Mouse (Mus musculus) forebrain, embryonic 11.5 days (tissue): ENCODE measurements at regions not wholly inside any gene's neighbourhood (a gene's known extent, or its start where the extent isn't known, plus 50 kb on each side); places are given as distances from the start of the nearest gene placed in this dataset.
A peak's percentile ranks its signal among the peaks of the same experiment; 100 is the strongest.
"Not testable (repeated sequence)": the region's sequence is repeated elsewhere in the genome, so short reads cannot be mapped to it uniquely, and the experiment has no call there.

Experiments
- ATAC-seq: fragments of 200-750 bp; cut with Nextera tagmentation; replicated peaks from 2 replicates; pipeline ENCODE4 v1.8.0; 2017; ENCODE audit warnings: moderate TSS enrichment; ENCODE audit not compliant: low FRiP score
- DNase-seq: peaks from one replicate; pipeline ENCODE4 v3.0.0-alpha.2; 2017; ENCODE audit warnings: low spot score
- H3K27ac ChIP-seq: fragments of 300-500 bp; sonication (generic); 2 replicates; pipeline ENCODE4 v1.5.1; 2014; ENCODE audit warnings: low read depth, low read length
- H3K27me3 ChIP-seq: fragments of 300-500 bp; sonication (generic); 2 replicates; pipeline ENCODE4 v1.6.1; 2014; ENCODE audit warnings: mild to moderate bottlenecking, low read length, mixed read lengths; ENCODE audit not compliant: control insufficient read depth, insufficient read depth
- H3K36me3 ChIP-seq: fragments of 300-500 bp; sonication (generic); 2 replicates; pipeline ENCODE4 v1.6.1; 2014; ENCODE audit warnings: mild to moderate bottlenecking, low read length, moderate library complexity, mixed read lengths; ENCODE audit not compliant: control insufficient read depth, insufficient read depth
- H3K4me1 ChIP-seq: fragments of 300-500 bp; sonication (generic); replicated peaks from 2 replicates; pipeline ENCODE4 v1.6.1; 2014; ENCODE audit warnings: low read length, mixed read lengths; ENCODE audit not compliant: control insufficient read depth, insufficient read depth
- H3K4me2 ChIP-seq: fragments of 300-500 bp; sonication (generic); 2 replicates; pipeline ENCODE4 v1.6.1; 2014; ENCODE audit warnings: low read depth, mild to moderate bottlenecking, low read length, moderate library complexity, mixed read lengths; ENCODE audit not compliant: severe bottlenecking
- H3K4me3 ChIP-seq: fragments of 300-500 bp; sonication (generic); 2 replicates; pipeline ENCODE4 v1.5.1; 2014; ENCODE audit warnings: low read depth, low read length
- H3K9ac ChIP-seq: fragments of 300-500 bp; sonication (generic); 2 replicates; pipeline ENCODE4 v1.6.1; 2014; ENCODE audit warnings: low read length
- H3K9me3 ChIP-seq: fragments of 300-500 bp; sonication (generic); 2 replicates; pipeline ENCODE4 v1.6.1; 2016; ENCODE audit warnings: low read length, mixed read lengths; ENCODE audit not compliant: control insufficient read depth
- WGBS: fragments of 180-500 bp; shearing (Covaris S2); extraction: QIAGEN DNeasy Blood & Tissue Kit; methylation state at CpG from one replicate; pipeline ENCODE4 v1.1.7; 2014; 5-methylcytosine and 5-hydroxymethylcytosine counted together

DNA sequence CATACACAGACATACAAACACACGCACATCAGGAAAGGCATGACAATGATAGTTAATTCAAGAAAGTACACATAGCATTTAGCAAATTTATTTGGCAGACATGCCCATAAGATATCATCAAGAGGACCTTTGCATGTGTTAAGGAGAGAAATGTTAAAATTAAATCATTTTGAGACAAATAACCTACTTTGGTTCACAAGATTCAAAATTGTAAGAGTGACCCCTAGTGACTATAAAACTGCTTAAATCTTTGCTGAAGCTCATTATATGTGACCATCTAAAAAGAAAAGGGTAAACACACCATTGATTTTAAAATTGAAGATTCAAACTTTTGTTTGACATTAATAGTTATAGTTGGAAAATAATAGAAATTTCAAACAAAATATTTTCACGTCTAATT lies 721.3 kb downstream of the Cdh11 start:
- H3K4me2 ChIP-seq = no peak overlapping the region
- H3K4me1 ChIP-seq = no peaks in the 10 kb centered on the region
- H3K36me3 ChIP-seq = no peaks in the 10 kb centered on the region
- no peak overlapping the region for H3K4me3 ChIP-seq
- no peaks in the 10 kb centered on the region for H3K9me3 ChIP-seq
- H3K9ac ChIP-seq = no peak overlapping the region
- H3K27me3 ChIP-seq = no peaks in the 10 kb centered on the region
- 88% methylated on average over 2 of the region's 2 CpGs for WGBS
- no peak overlapping the region for H3K27ac ChIP-seq
- no peak for ATAC-seq
- DNase-seq = no peak

DNA sequence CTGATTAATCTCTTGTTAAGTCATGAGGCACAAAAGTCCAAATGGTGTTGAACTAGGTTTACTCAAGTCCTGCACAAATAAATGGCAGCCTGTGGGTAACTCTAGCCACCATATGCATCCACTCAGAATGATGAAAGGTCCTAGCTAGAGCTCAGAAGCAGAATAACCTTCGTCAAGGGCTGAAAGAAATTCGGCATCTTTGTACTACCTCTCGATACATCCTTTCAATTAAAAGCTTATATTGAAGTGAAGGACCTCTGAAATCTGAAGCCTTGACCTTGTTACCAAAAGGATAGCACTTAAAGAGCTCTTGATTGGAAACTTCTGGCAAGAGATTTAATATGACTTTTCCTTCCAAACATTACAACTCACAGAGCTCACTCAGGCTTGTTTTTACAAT lies 732.0 kb downstream of the Cdh11 start:
- Histone ChIP-seq H3K9me3 (no peaks in the 10 kb centered on the region), H3K4me1 (no peaks in the 10 kb centered on the region), H3K9ac (no peak overlapping the region), H3K36me3 (no peaks in the 10 kb centered on the region), H3K4me2 (no peak overlapping the region), H3K27me3 (no peaks in the 10 kb centered on the region), H3K4me3 (no peak overlapping the region), H3K27ac (no peak overlapping the region)
- ATAC-seq (no peak), DNase-seq (no peak)
- 78% methylated on average over 3 of the region's 3 CpGs for WGBS

DNA sequence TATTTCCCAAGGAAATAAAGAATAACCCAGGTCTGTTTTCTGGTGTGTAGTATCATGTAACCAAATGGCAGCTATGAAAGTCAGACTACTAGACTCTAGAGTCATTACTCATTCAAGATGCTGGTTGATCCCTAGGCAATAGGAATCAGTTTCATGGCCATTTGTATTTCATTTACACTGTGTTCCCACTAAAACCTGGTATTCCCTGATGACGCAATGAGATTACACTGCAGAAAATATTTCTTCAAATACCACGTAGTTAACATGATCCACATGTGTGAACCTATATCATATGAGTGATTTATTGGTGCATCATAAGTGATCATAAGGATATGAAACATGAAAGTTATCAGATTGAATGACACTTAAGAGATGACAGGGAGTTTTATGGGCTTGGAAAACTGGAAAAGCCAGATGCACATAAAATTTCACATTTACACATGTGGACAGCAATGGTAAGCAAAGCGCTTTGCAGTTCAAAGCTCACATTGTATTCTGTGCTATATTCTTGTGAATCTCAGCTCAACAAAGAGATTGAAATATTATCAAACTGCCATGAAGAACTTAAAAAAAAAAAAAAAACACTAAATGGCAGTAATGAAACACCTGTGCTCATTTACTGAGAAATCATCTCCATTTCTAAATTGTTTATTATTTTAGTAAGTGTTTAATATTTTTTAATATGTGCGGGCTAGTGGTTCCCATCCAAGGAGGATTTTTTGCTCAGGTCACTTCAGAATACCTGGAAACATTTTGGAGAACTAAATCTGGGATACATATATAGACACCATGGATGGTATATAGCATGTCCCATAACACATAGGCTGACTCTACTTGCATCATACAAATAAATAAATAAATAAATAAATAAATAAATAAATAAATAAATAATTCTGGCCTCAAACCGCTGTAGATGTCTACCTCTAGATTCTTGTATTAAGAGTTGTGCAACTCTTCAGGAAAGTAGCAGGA lies 758.2 kb downstream of the Cdh11 start:
- no peak overlapping the region for H3K4me3 ChIP-seq
- H3K4me2 ChIP-seq = no peak overlapping the region
- no peak overlapping the region for H3K27ac ChIP-seq
- no peaks in the 10 kb centered on the region for H3K4me1 ChIP-seq
- 87% methylated on average over 5 of the region's 5 CpGs for WGBS
- H3K9me3 ChIP-seq = no peaks in the 10 kb centered on the region
- H3K27me3 ChIP-seq = no peaks in the 10 kb centered on the region
- ATAC-seq (peak; percentile 36; the same call in 1 of the 2 replicates), DNase-seq (no peak)
- H3K9ac ChIP-seq = no peak overlapping the region
- H3K36me3 ChIP-seq = no peaks in the 10 kb centered on the region

DNA sequence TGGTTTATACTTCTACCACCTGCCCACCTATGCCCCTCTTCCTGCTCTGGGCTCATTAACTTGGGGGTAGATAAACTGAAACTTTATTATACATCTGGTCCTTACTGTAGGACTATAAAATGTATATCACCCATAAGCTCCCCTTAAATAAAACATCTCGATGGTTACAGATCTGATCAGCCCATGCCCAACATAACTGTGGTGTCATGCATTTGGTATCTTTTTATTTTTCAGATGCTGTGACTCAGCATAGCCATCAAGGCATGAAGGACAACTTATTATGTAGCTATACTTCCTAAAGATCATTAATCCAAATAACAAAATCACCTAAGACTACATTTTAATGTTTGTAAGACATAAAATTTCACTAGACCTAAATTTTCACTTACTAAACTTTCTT lies 761.0 kb downstream of the Cdh11 start:
- Histone ChIP-seq H3K36me3 (no peaks in the 10 kb centered on the region), H3K27ac (no peak overlapping the region), H3K9ac (no peak overlapping the region), H3K4me3 (no peak overlapping the region), H3K4me2 (no peak overlapping the region), H3K27me3 (no peaks in the 10 kb centered on the region), H3K4me1 (no peaks in the 10 kb centered on the region), H3K9me3 (no peaks in the 10 kb centered on the region)
- no peak for DNase-seq
- ATAC-seq = no peak
- 94% methylated on average over 1 of the region's 1 CpGs for WGBS

DNA sequence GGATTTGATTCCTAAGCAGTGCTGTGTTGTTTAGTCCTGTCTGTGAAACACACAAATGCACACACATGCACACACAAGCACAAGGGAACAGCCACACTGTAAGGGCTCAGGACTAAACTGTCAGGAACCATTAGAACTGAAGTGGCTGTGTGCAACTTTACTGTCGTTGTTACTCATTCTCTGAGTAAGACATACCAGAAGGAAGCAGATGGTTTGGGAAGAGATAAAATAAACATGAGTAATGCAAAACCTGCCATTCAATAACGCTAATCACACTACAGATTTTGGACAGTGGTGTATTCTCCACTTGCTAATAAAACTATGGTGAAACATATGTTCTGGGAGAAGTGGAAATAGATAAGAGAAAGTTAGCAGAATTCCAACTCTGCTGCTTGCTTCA lies 767.7 kb downstream of the Cdh11 start:
- Histone ChIP-seq H3K27me3 (no peaks in the 10 kb centered on the region), H3K9ac (no peak overlapping the region), H3K36me3 (no peaks in the 10 kb centered on the region), H3K4me1 (no peaks in the 10 kb centered on the region), H3K27ac (no peak overlapping the region), H3K4me3 (no peak overlapping the region), H3K4me2 (no peak overlapping the region), H3K9me3 (no peaks in the 10 kb centered on the region)
- no peak for DNase-seq
- 88% methylated on average over 2 of the region's 2 CpGs for WGBS
- ATAC-seq = no peak

DNA sequence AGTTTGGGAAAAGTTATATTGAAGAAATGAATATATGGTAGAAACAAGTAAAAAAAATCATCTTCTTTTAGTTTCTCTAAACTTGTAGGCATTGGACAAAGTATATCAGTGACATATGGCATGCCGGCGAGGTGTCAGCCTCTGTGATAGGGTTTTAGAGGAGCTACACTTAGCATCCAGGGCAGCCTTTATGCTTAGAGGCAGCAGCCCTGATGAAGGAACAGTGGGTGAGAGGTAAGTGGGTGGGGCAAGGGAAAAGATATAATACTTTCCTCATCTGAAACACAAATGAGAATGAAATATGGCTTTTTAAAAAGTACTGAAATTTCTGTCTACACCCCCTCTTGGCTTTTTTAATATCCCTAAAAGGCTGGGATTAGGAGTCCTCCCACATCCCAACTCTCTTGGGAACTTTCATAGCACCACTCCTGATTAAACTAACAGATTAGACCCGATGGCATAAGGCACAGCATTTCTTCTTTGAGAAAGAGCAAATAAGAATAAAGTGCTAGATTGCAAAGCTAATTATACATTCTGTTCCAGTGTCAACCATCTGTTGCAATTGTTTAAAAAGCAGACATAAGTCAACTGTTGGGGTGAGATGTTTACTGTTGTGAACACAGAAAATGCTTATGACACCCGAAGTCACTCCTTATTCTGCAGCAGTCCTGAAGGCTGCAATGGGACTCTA lies 785.0 kb downstream of the Cdh11 start:
- no peak for ATAC-seq
- Histone ChIP-seq H3K27me3 (no peaks in the 10 kb centered on the region), H3K9ac (no peak overlapping the region), H3K4me1 (no peaks in the 10 kb centered on the region), H3K4me3 (no peak overlapping the region), H3K27ac (no peak overlapping the region), H3K4me2 (no peak overlapping the region), H3K36me3 (no peaks in the 10 kb centered on the region), H3K9me3 (no peaks in the 10 kb centered on the region)
- WGBS = 84% methylated on average over 4 of the region's 4 CpGs
- DNase-seq = no peak

DNA sequence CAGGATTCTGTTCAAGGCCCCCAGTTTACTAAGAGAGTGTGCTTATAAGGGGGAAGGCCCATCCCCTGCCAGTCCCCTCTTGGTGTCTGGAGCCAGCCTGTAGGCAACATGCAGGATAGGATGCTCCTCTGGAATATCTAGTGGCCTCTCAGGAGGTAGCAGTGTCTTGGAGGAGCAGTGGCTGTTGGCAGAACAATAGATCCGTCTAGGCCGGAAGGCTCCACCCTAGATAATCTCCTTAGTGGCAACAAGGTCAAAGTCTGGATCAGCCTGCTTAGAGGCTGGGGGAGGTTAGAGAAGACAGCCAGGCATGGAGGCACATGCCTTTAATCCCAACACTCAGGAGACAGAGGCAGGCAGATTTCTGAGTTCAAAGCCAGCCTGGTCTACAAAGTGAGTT lies 788.7 kb downstream of the Cdh11 start:
- not testable (repeated sequence) for H3K9me3 ChIP-seq, ATAC-seq, H3K4me2 ChIP-seq, DNase-seq, H3K4me3 ChIP-seq, H3K36me3 ChIP-seq, H3K27ac ChIP-seq, H3K4me1 ChIP-seq, H3K27me3 ChIP-seq, H3K9ac ChIP-seq
- 76% methylated on average over 2 of the region's 2 CpGs for WGBS

DNA sequence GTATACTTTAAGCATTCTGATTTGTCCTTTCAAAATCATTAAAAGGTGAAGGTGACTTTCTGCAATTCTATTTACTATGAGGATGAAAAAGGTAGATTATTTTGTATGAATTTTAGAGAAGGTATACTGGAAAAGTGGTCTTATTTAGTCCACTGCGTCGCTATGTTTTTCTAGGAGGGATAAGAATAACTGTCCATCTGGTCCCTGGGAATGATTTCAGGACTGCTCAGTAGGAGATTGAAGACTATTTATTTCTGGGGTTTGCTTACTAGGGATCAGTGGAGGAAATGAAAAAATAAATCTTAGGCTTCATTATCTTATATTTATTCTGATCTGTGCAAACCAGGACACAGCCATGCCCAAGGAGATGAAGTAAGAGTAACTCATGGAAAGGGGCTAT lies 828.6 kb downstream of the Cdh11 start:
- H3K4me3 ChIP-seq = no peak overlapping the region
- ATAC-seq (no peak), DNase-seq (no peak)
- no peak overlapping the region for H3K27ac ChIP-seq
- no peaks in the 10 kb centered on the region for H3K36me3 ChIP-seq
- H3K27me3 ChIP-seq = no peaks in the 10 kb centered on the region
- no peak overlapping the region for H3K9ac ChIP-seq
- 87% methylated on average over 2 of the region's 2 CpGs for WGBS
- no peaks in the 10 kb centered on the region for H3K4me1 ChIP-seq
- no peaks in the 10 kb centered on the region for H3K9me3 ChIP-seq
- no peak overlapping the region for H3K4me2 ChIP-seq
